Mouse (Mus musculus): ENCODE data around the gene Hist2h2bb. TPM values are rescaled to one million over a fixed set of nuclear protein-coding genes. Genes with fewer than 3 reads are reported as not detected.
"Not testable (repeated sequence)": the region's sequence is repeated elsewhere in the genome, so short reads cannot be mapped to it uniquely, and the experiment has no call there.

Gene Hist2h2bb
- polyA plus RNA-seq, 1 experiment from 2014 or later = 21.8 TPM

DNA sequence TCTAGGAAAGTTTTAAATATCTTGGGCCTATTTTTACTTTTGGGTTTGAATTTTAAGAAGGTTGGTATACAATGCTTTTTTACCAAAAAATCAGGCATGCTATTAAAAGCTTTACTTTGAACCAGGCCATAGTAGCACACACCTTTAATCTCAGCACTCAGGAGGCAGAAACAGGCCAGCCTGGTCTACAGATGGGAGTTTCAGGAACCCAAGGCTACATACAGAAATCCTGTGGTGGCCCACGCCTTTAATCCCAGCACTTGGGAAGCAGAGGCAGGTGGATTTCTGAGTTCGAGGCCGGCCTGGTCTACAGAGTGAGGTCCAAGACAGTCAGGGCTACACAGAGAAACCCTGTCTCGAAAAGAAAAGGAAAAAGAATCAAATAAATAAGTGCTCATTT is 2.0 kb upstream of the Hist2h2bb start:
- WGBS = 85% methylated on average over 4 of the region's 4 CpGs
- no peak for ATAC-seq (ENCODE audit: low FRiP score, low TSS enrichment)
- 0 out of 2 replicates have a peak overlapping the region, but pooled peaks have one; percentile 28 for H3K4me2 ChIP-seq (replicated peaks; ENCODE audit: low read depth, low read length)
- no peaks in the 10 kb centered on the region for H3K9me3 ChIP-seq (ENCODE audit: control insufficient read depth, low read length)
- H3K27me3 ChIP-seq (ENCODE audit: control insufficient read depth, insufficient read depth, low read length) = no peaks in the 10 kb centered on the region
- H3K9ac ChIP-seq (ENCODE audit: low read depth, low read length) = peak overlapping the region; percentile 52; the same call in 1 of the 2 replicates
- H3K4me3 ChIP-seq (ENCODE audit: low read length) = no peak overlapping the region
- peaks cover 21% of the 10 kb centered on the region; the same call in 1 of the 2 replicates for H3K4me1 ChIP-seq (ENCODE audit: control insufficient read depth, insufficient read depth, low read length)
- H3K27ac ChIP-seq (ENCODE audit: low read depth, low read length) = peak overlapping the region; percentile 90
- no peaks in the 10 kb centered on the region for H3K36me3 ChIP-seq (ENCODE audit: control insufficient read depth, insufficient read depth, low read length)

DNA sequence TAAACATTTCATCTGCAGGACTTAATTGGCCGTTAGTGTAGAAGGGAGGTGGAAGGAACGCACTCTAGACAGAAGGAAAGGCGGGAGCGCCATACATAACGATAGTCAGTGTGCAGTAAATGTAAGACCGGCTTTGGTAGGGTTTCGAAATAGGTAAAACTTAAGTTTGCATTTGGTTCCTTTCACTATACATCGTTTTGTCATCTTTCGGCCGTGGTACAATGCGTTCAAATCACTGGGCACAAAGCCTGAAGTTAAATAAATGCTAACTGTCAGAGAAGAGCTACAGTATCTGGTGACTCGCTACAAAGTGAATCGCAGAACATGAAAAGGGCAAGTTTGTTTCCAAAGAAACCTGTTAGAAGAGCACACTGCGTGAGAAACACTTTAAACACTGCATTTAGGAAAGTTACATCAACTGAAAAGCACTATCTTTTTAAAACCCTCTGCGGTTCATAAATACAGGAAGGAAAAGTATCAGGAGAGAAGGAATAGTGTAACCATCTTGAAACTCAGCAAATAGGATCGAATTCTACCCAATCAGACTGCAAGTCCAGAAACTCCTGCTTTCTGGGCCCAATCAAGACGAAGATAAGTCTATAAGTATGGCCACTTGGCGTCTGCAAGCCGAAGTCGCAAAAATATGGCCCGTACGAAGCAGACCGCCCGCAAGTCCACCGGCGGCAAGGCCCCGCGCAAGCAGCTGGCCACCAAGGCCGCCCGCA is 1.3 kb upstream of the Hist2h2bb start, which contains the start of gene Hist2h3b:
Gene Hist2h3b (plus strand): TSS at position 604 of the 725 bp plus-strand sequence.
- H3K4me3 ChIP-seq (ENCODE audit: low read length) = peak within 1 kb of the TSS; percentile 61
- H3K27ac ChIP-seq (ENCODE audit: low read depth, low read length) = peak within 1 kb of the TSS; percentile 99
- no peaks in the 10 kb centered on the region for H3K36me3 ChIP-seq (ENCODE audit: control insufficient read depth, insufficient read depth, low read length)
- peak within 1 kb of the TSS; percentile 82 for H3K4me2 ChIP-seq (replicated peaks; ENCODE audit: low read depth, low read length)
- peak; percentile 71; the same call in 1 of the 2 replicates for ATAC-seq (ENCODE audit: low FRiP score, low TSS enrichment)
- peak within 1 kb of the TSS; percentile 80 for H3K9ac ChIP-seq (ENCODE audit: low read depth, low read length)
- H3K27me3 ChIP-seq (ENCODE audit: control insufficient read depth, insufficient read depth, low read length) = no peaks in the 10 kb centered on the region
- peaks cover 21% of the 10 kb centered on the region; the same call in 1 of the 2 replicates for H3K4me1 ChIP-seq (ENCODE audit: control insufficient read depth, insufficient read depth, low read length)
- no peaks in the 10 kb centered on the region for H3K9me3 ChIP-seq (ENCODE audit: control insufficient read depth, low read length)
- WGBS = 20% methylated on average over 30 of the region's 30 CpGs

DNA sequence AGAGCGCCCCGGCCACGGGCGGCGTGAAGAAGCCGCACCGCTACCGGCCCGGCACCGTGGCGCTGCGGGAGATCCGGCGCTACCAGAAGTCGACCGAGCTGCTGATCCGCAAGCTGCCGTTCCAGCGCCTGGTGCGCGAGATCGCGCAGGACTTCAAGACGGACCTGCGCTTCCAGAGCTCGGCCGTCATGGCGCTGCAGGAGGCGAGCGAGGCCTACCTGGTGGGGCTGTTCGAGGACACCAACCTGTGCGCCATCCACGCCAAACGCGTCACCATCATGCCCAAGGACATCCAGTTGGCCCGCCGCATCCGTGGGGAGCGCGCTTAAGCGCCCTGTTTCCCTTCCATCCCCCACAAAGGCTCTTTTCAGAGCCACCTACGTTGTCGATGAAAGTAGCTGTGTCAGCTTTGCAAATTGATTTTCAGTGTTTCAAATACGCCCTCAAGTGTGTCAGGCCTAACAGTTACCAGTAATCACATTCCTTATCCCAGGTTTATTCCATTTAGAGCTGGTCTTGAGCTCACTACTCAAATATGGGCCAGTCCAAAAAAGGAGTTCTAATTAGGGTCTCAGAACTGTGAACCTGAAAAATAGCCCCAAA is 675 bp upstream of the Hist2h2bb start:
- Histone ChIP-seq H3K4me1 (ENCODE audit: control insufficient read depth, insufficient read depth, low read length) (peaks cover 21% of the 10 kb centered on the region; the same call in 1 of the 2 replicates), H3K4me3 (ENCODE audit: low read length) (peak overlapping the region; percentile 61), H3K4me2 (replicated peaks; ENCODE audit: low read depth, low read length) (peak overlapping the region; percentile 61), H3K9ac (ENCODE audit: low read depth, low read length) (peak overlapping the region; percentile 80), H3K27ac (ENCODE audit: low read depth, low read length) (peak overlapping the region; percentile 99)
- not testable (repeated sequence) for H3K9me3 ChIP-seq (ENCODE audit: control insufficient read depth, low read length); H3K36me3 ChIP-seq (ENCODE audit: control insufficient read depth, insufficient read depth, low read length); H3K27me3 ChIP-seq (ENCODE audit: control insufficient read depth, insufficient read depth, low read length)
- 0% methylated on average over 11 of the region's 44 CpGs for WGBS
- ATAC-seq (ENCODE audit: low FRiP score, low TSS enrichment) = peak; percentile 46

DNA sequence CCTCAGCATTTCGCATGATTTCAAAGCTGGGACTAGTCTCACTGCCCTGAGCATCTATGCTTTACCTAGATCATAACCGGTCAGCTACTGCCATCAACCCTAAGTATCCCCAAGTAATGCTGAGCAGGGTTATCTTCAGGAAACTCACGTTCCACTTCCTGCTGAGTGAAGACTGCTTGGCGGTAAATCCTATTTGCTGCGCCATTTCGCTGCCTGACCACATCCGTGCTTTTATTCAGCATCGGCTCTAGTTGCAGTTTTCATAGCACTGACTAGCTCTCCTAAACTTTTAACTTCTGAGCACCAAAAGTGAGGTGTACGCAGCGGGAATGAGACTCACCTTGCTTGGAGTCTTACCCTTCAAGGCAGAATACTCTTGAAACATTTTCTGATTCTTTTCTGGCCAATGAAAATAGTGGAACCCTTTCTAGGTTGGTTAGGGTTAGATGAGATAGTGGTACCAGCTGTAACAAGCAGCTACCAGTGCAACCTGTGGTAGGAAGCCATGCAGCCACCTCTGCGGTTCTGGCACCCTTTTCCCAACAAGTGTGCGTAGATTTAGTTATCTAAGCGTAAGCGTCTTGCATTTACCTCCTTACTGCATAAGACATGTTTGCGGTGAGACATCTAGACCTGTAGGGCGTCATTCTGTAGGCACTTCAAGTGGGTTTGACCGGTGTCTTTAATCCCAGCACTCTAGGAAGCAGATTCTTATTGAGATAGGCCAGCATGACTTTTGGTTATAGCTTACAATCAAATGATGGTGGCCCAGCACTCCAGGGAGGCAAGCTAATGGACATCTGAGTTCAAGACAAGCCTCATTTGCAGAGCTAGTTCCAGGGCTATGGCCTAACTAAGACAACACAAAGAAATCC is 4.3 kb downstream of the Hist2h2bb start:
- H3K4me3 ChIP-seq (ENCODE audit: low read length) = no peak overlapping the region
- 0 out of 2 replicates have a peak, but pooled peaks cover 3% of the 10 kb centered on the region for H3K4me1 ChIP-seq (ENCODE audit: control insufficient read depth, insufficient read depth, low read length)
- ATAC-seq (ENCODE audit: low FRiP score, low TSS enrichment) = no peak
- no peaks in the 10 kb centered on the region for H3K27me3 ChIP-seq (ENCODE audit: control insufficient read depth, insufficient read depth, low read length)
- no peak overlapping the region for H3K9ac ChIP-seq (ENCODE audit: low read depth, low read length)
- no peak overlapping the region for H3K27ac ChIP-seq (ENCODE audit: low read depth, low read length)
- H3K36me3 ChIP-seq (ENCODE audit: control insufficient read depth, insufficient read depth, low read length) = no peaks in the 10 kb centered on the region
- no peak overlapping the region for H3K4me2 ChIP-seq (replicated peaks; ENCODE audit: low read depth, low read length)
- WGBS = 91% methylated on average over 17 of the region's 17 CpGs
- H3K9me3 ChIP-seq (ENCODE audit: control insufficient read depth, low read length) = no peaks in the 10 kb centered on the region

- Histone ChIP-seq H3K27ac (ENCODE audit: low read depth, low read length) (peak overlapping the region; percentile 84), H3K36me3 (ENCODE audit: control insufficient read depth, insufficient read depth, low read length) (no peaks in the 10 kb centered on the region), H3K4me2 (replicated peaks; ENCODE audit: low read depth, low read length) (peak overlapping the region; percentile 78), H3K4me1 (ENCODE audit: control insufficient read depth, insufficient read depth, low read length) (0 out of 2 replicates have a peak, but pooled peaks cover 3% of the 10 kb centered on the region), H3K9ac (ENCODE audit: low read depth, low read length) (peak overlapping the region; percentile 61), H3K27me3 (ENCODE audit: control insufficient read depth, insufficient read depth, low read length) (no peaks in the 10 kb centered on the region; the same call in 1 of the 2 replicates), H3K4me3 (ENCODE audit: low read length) (peak overlapping the region; percentile 50), H3K9me3 (ENCODE audit: control insufficient read depth, low read length) (no peaks in the 10 kb centered on the region)
- ATAC-seq (ENCODE audit: low FRiP score, low TSS enrichment) = peak; percentile 44
- 21% methylated on average over 8 of the region's 8 CpGs for WGBS
Observed at GRCm38 (mm10) chr3:96277428-96277799, 7.9 kb downstream of the Hist2h2bb start.

DNA sequence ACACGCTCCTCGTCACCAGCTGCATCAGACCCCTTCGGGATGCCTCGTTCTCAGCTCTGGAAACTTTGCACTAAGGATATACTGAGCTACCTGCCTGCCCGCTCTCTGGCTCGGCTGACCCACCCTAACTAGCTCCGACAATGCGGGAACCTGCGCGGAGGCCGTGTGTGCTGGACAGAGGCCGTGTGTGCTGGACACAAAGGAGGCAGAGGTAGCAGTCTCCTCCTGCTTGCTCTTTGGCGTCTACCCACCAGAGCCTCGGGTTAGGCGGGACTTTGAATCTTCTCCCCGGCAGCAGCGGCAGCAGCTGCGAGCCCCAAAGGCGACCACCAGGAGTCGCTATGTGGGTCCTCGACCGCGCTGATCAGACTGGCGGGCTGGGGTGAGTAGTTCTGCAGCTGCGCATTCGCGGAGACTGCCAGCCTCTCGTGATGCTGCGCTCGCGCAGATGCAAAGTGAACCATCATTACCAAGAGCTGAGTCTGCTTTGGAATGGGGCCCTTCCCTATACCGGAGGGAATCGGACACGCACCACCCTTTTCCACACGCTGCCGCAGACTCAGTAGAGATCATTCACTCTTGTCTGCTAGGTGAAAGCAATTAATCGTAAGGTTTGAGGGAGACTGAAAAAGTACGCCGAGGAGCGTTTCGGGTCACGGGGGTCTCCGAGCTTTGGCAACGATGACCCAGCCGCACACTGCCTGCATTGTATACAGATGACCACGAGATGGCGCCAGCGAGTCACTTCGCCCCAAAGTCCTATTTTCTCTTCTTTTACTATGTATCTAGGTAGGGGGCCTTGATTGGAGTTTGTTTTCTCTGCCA is 8.5 kb downstream of the Hist2h2bb start:
- Histone ChIP-seq H3K9me3 (ENCODE audit: control insufficient read depth, low read length) (no peaks in the 10 kb centered on the region), H3K4me3 (ENCODE audit: low read length) (peak overlapping the region; percentile 50), H3K9ac (ENCODE audit: low read depth, low read length) (peak overlapping the region; percentile 61), H3K4me2 (replicated peaks; ENCODE audit: low read depth, low read length) (peak overlapping the region; percentile 78), H3K36me3 (ENCODE audit: control insufficient read depth, insufficient read depth, low read length) (no peaks in the 10 kb centered on the region), H3K27ac (ENCODE audit: low read depth, low read length) (peak overlapping the region; percentile 84), H3K27me3 (ENCODE audit: control insufficient read depth, insufficient read depth, low read length) (peaks cover 2% of the 10 kb centered on the region), H3K4me1 (ENCODE audit: control insufficient read depth, insufficient read depth, low read length) (0 out of 2 replicates have a peak, but pooled peaks cover 3% of the 10 kb centered on the region)
- ATAC-seq (ENCODE audit: low FRiP score, low TSS enrichment) = peak; percentile 96
- under 1% methylated on average over 49 of the region's 49 CpGs for WGBS

GRCm38 (mm10) chr3:96280660-96281059 is 11.1 kb downstream of the Hist2h2bb start:
- 60% methylated on average over 6 of the region's 6 CpGs for WGBS
- Histone ChIP-seq H3K9ac (ENCODE audit: low read depth, low read length) (no peak overlapping the region), H3K9me3 (ENCODE audit: control insufficient read depth, low read length) (no peaks in the 10 kb centered on the region), H3K27ac (ENCODE audit: low read depth, low read length) (no peak overlapping the region), H3K36me3 (ENCODE audit: control insufficient read depth, insufficient read depth, low read length) (no peaks in the 10 kb centered on the region), H3K4me1 (ENCODE audit: control insufficient read depth, insufficient read depth, low read length) (0 out of 2 replicates have a peak, but pooled peaks cover 3% of the 10 kb centered on the region), H3K4me2 (replicated peaks; ENCODE audit: low read depth, low read length) (no peak overlapping the region), H3K27me3 (ENCODE audit: control insufficient read depth, insufficient read depth, low read length) (peaks cover 11% of the 10 kb centered on the region), H3K4me3 (ENCODE audit: low read length) (no peak overlapping the region)
- ATAC-seq (ENCODE audit: low FRiP score, low TSS enrichment) = no peak

DNA sequence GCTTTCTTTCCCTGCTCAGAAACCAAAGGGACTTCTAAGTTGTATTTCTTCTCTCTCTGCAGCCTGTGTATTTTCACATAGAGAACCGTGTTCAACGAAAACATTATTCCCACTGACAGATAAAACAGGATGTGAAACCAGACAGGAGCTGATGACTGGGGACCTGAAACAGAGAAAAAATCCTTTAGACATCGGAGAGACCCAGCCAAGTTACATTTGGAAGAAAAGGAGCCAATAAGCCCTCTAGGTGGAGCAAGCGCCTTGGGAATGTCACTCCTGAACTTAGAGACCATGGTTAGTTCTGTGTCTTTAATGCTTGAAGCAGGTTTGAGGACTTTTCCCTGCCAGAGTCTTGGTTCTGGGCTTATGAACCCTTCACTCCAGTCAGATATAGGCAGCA is 14.9 kb downstream of the Hist2h2bb start:
- H3K9ac ChIP-seq (ENCODE audit: low read depth, low read length) = no peak overlapping the region
- H3K4me2 ChIP-seq (replicated peaks; ENCODE audit: low read depth, low read length) = peak overlapping the region; percentile 27
- WGBS = 21% methylated on average over 4 of the region's 4 CpGs
- H3K27me3 ChIP-seq (ENCODE audit: control insufficient read depth, insufficient read depth, low read length) = peaks cover 11% of the 10 kb centered on the region
- H3K4me3 ChIP-seq (ENCODE audit: low read length) = no peak overlapping the region
- no peak overlapping the region for H3K27ac ChIP-seq (ENCODE audit: low read depth, low read length)
- H3K4me1 ChIP-seq (ENCODE audit: control insufficient read depth, insufficient read depth, low read length) = no peaks in the 10 kb centered on the region
- H3K9me3 ChIP-seq (ENCODE audit: control insufficient read depth, low read length) = no peaks in the 10 kb centered on the region
- H3K36me3 ChIP-seq (ENCODE audit: control insufficient read depth, insufficient read depth, low read length) = no peaks in the 10 kb centered on the region
- no peak for ATAC-seq (ENCODE audit: low FRiP score, low TSS enrichment)
